Mouse (Mus musculus): ENCODE measurements around the gene Spata9.
"Not testable (repeated sequence)": the region's sequence is repeated elsewhere in the genome, so short reads cannot be mapped to it uniquely, and the experiment has no call there.

The Spata9 gene

GRCm38 (mm10) chr13:75966850-75967249 lies at the start of gene Spata9:
Spata9 (plus strand) TSS chr13:75967150.
- no peak for DNase-seq

GRCm38 (mm10) chr13:75927951-75928350 lies 39.0 kb upstream of the Spata9 start:
- no peak for DNase-seq

- DNase-seq, result not testable (repeated sequence)
Observed at GRCm38 (mm10) chr13:75929071-75929470, 37.9 kb upstream of the Spata9 start.

GRCm38 (mm10) chr13:75930023-75930422 lies 36.9 kb upstream of the Spata9 start:
- DNase-seq, result no peak

GRCm38 (mm10) chr13:75930660-75931059 lies 36.3 kb upstream of the Spata9 start:
- DNase-seq, result no peak

GRCm38 (mm10) chr13:75931073-75931472 lies 35.9 kb upstream of the Spata9 start:
- no peak for DNase-seq

- no peak for DNase-seq
Observed at GRCm38 (mm10) chr13:75933287-75933686, 33.7 kb upstream of the Spata9 start.

- no peak for DNase-seq
Observed at GRCm38 (mm10) chr13:75938866-75939265, 28.1 kb upstream of the Spata9 start.

GRCm38 (mm10) chr13:75940791-75941517 lies 26.0 kb upstream of the Spata9 start:
- no peak for DNase-seq

- DNase-seq, result no peak
Observed at GRCm38 (mm10) chr13:75941518-75942295, 25.2 kb upstream of the Spata9 start.

- no peak for DNase-seq
Observed at GRCm38 (mm10) chr13:75942731-75943130, 24.2 kb upstream of the Spata9 start.

- peak; percentile 62 for DNase-seq
Observed at GRCm38 (mm10) chr13:75943189-75944043, 23.5 kb upstream of the Spata9 start, which contains the start of gene Rhobtb3. Rhobtb3 (minus strand) TSS chr13:75943925.

GRCm38 (mm10) chr13:75944044-75944820 lies 22.7 kb upstream of the Spata9 start:
- DNase-seq, result no peak

GRCm38 (mm10) chr13:75950295-75950694 lies 16.7 kb upstream of the Spata9 start:
- DNase-seq, result no peak

- no peak for DNase-seq
Observed at GRCm38 (mm10) chr13:75955357-75955992, 11.5 kb upstream of the Spata9 start.

- no peak for DNase-seq
Observed at GRCm38 (mm10) chr13:75974481-75974880, 7.5 kb downstream of the Spata9 start.

GRCm38 (mm10) chr13:75975629-75976028 lies 8.7 kb downstream of the Spata9 start:
- no peak for DNase-seq

GRCm38 (mm10) chr13:75976218-75976617 lies 9.3 kb downstream of the Spata9 start:
- no peak for DNase-seq

- no peak for DNase-seq
Observed at GRCm38 (mm10) chr13:75976649-75977048, 9.7 kb downstream of the Spata9 start.

- no peak for DNase-seq
Observed at GRCm38 (mm10) chr13:75981901-75982300, 15.0 kb downstream of the Spata9 start.

- no peak for DNase-seq
Observed at GRCm38 (mm10) chr13:75988096-75988495, 21.1 kb downstream of the Spata9 start.

Data from cerebellum, adult 9-10 months (tissue).